12 mouse cellular contexts compared by ENCODE assay signal in the genomic region with DNA sequence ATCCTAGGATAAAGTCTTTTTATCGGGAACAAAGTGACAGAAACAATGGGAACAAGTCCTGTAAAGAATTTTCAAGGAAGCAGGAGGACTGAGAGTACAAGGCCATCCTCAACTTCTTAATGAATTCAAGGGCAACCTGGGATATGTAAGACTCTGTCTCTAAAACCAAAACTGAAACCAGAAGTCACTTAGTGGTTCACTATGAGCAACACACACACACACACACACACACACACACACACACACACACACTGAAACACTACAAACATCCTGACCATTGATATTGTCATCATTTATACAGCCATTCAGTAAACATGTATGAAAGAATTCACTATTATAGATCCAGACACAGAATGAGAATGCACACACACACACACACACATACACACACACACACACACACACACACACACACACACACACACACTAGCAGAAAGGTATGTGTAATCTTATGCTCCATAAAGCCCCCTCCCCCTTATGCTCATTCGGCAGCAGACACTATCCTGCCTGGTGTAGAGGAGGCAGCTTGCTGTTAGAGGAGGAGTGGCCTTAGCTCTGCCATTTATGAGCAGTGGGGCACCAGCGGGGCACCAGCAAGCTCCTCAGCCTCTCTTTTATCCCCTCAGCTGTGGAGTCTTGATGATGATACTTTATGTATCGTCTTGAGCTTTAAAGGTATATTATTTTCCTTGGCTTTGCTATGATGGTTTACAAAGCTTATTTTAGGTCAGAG.
"Had no signal": no experiment of that assay in that cellular context is flagged by ENCODE, and none has a peak within 500 bp of the region (broad histone marks: within the 10 kb centered on the region; RNA-seq: fewer than 3 reads in every experiment).

No protein-coding gene starts in this region.

- H3K4me1 ChIP-seq: limb, embryonic 15.5 days; liver, embryonic 12.5 days; midbrain, embryonic 15.5 days; neural tube, embryonic 12.5 days; stomach, embryonic 15.5 days had no signal

- H3K36me3 ChIP-seq: kidney, embryonic 15.5 days; limb, embryonic 15.5 days; liver, embryonic 12.5 days; midbrain, embryonic 15.5 days; neural tube, embryonic 12.5 days; stomach, embryonic 15.5 days had no signal

- H3K9me3 ChIP-seq: midbrain, embryonic 15.5 days; stomach, embryonic 15.5 days had no signal

- H3K27ac ChIP-seq: kidney, embryonic 15.5 days; limb, embryonic 15.5 days; liver, embryonic 12.5 days; midbrain, embryonic 15.5 days; neural tube, embryonic 12.5 days; stomach, embryonic 15.5 days had no signal

- DNase-seq: kidney, postnatal 14 days; lung, embryonic 14.5 days; right cerebral cortex, postnatal 14 days; thymus, adult 2 months; thymus, postnatal 25 days had no signal

- H3K4me2 ChIP-seq: kidney, embryonic 15.5 days; limb, embryonic 15.5 days; liver, embryonic 12.5 days; lung, embryonic 14.5 days; midbrain, embryonic 11.5 days; midbrain, embryonic 15.5 days; neural tube, embryonic 12.5 days; stomach, embryonic 15.5 days had no signal

- ATAC-seq: liver, embryonic 12.5 days; midbrain, embryonic 15.5 days had no signal

- H3K4me3 ChIP-seq: kidney, embryonic 15.5 days; limb, embryonic 15.5 days; liver, embryonic 12.5 days; midbrain, embryonic 15.5 days; neural tube, embryonic 12.5 days; stomach, embryonic 15.5 days had no signal

- H3K9ac ChIP-seq: kidney, embryonic 15.5 days; limb, embryonic 15.5 days; liver, embryonic 12.5 days; lung, embryonic 14.5 days; midbrain, embryonic 15.5 days; neural tube, embryonic 12.5 days; stomach, embryonic 15.5 days had no signal

- H3K27me3 ChIP-seq: kidney, embryonic 15.5 days; limb, embryonic 15.5 days; liver, embryonic 12.5 days; midbrain, embryonic 15.5 days; neural tube, embryonic 12.5 days; stomach, embryonic 15.5 days had no signal
